8 mouse cellular contexts compared by ENCODE assay signal in the genomic region with DNA sequence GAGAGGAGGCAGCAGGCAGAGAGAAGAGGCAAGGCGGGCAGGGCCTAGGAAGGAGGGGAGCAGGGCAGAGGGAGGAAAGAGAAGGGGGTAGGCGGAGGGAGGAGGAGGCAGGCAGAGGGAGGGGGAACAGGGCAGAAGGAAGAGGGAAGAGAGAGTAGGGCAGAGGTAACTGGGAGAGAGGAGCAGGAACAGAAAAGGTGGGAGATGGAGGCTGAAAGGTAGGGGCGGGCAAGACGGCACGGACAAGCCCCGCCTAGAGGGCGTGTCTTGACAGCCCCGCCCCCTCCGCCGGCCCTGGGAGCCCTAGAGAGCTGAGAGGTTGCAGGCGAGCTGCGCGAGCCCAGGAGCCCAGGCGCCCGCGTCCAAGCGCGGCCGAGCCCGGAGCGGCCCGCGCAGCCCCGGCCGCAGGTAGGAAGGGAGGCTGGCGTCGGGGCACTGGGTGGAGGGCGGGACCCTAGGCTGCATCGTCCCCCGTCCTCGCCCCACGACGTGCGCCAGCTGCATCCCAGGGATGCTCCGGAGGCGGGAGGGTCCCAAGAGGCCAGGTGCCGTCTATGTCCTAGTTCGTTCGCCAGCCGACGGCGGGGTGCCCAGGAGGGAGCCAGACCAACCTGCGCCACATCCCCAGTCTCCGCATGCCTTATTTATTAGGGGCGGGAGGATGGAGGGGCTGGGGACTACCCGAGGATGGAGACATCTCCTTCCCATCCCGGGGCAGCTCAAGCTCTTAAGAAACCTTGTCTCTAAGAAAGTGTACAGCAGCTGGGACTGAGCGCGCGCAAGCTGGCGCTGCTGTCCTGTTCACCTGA. TPM values are rescaled to one million over a fixed set of nuclear protein-coding genes. Genes with fewer than 3 reads are reported as not detected.
DNase-seq lines count a peak whose midpoint lies in the region; ATAC-seq and TF ChIP-seq lines count a peak whose summit lies in the region.

A gene (plus strand): TSS at position 167 of the 809 bp plus-strand sequence.

- no peaks in the 10 kb centered on the region for H3K36me3 ChIP-seq in E14TG2a.4 (ENCODE audit: insufficient read depth, low read length)
- no peaks in the 10 kb centered on the region for H3K36me3 ChIP-seq in forebrain, embryonic 10.5 days (replicated peaks)
- H3K36me3 ChIP-seq in hindbrain, postnatal 0 days (ENCODE audit: insufficient read depth, low read length) = no peaks in the 10 kb centered on the region

- no peaks in the 10 kb centered on the region for H3K9me3 ChIP-seq in E14TG2a.4 (ENCODE audit: low read length)
- H3K9me3 ChIP-seq in forebrain, embryonic 10.5 days = no peaks in the 10 kb centered on the region
- no peaks in the 10 kb centered on the region for H3K9me3 ChIP-seq in hindbrain, postnatal 0 days (ENCODE audit: low read length)

- peak within 1 kb of the TSS; percentile 87 for H3K9ac ChIP-seq in hindbrain, postnatal 0 days (replicated peaks; ENCODE audit: low read length)

- H3K4me3 ChIP-seq in E14TG2a.4 (replicated peaks; ENCODE audit: low read length) = peak within 1 kb of the TSS; percentile 78
- H3K4me3 ChIP-seq in forebrain, embryonic 10.5 days = peak within 1 kb of the TSS; percentile 54
- peak within 1 kb of the TSS; percentile 76 for H3K4me3 ChIP-seq in hindbrain, postnatal 0 days (ENCODE audit: low read length)
- H3K4me3 ChIP-seq in left cerebral cortex, adult 2 months = peak within 1 kb of the TSS; percentile 60

- H3K4me1 ChIP-seq in E14TG2a.4 (replicated peaks; ENCODE audit: low read depth, low read length) = peaks cover 47% of the 10 kb centered on the region
- H3K4me1 ChIP-seq in forebrain, embryonic 10.5 days = peaks cover 35% of the 10 kb centered on the region
- peaks cover 28% of the 10 kb centered on the region for H3K4me1 ChIP-seq in hindbrain, postnatal 0 days (ENCODE audit: insufficient read depth, low read length)

- H3K27ac ChIP-seq in forebrain, embryonic 10.5 days = peak within 1 kb of the TSS; percentile 77
- H3K27ac ChIP-seq in hindbrain, postnatal 0 days = peak within 1 kb of the TSS; percentile 88
- H3K27ac ChIP-seq in left cerebral cortex, adult 2 months = peak within 1 kb of the TSS; percentile 86

- TF ChIP-seq CTCF in E14TG2a.4 (conservative IDR thresholded peaks at IDR 0.05; ENCODE audit: low read length) = no peak
- no peak for TF ChIP-seq CTCF in hindbrain, postnatal 0 days (IDR thresholded peaks at IDR 0.05; ENCODE audit: low read depth)
- no peak for TF ChIP-seq CTCF in left cerebral cortex, adult 2 months (IDR thresholded peaks at IDR 0.05)

- DNase-seq in adrenal gland, postnatal 10 days = peak; percentile 76
- DNase-seq in forebrain, embryonic 10.5 days (ENCODE audit: extremely low spot score, low spot score) = peak; percentile 71
- DNase-seq in hindbrain, postnatal 0 days (ENCODE audit: low spot score) = peak; percentile 91
- peak; percentile 61 to 82 for DNase-seq in left cerebral cortex, adult 2 months (ENCODE audit: extremely low spot score in 1 of 2, low spot score in 2 of 2)
- DNase-seq in lung, postnatal 25 days (ENCODE audit: low spot score) = peak; percentile 21
- peak; percentile 59 to 70 for DNase-seq in right cerebral cortex, adult 2 months (ENCODE audit: low spot score in 2 of 2)
- DNase-seq in T-cell, adult 2 months (ENCODE audit: low spot score) = no peak

- intact Hi-C loops in left cerebral cortex, adult 2 months (cut with DNase I) = no loop called here

- ATAC-seq in hindbrain, postnatal 0 days = peak; percentile 91

- H3K4me2 ChIP-seq in hindbrain, postnatal 0 days (ENCODE audit: low read depth, low read length) = peak within 1 kb of the TSS; percentile 72

- H3K27me3 ChIP-seq in E14TG2a.4 (ENCODE audit: insufficient read depth, low read length) = peaks cover 70% of the 10 kb centered on the region
- peaks cover 78% of the 10 kb centered on the region for H3K27me3 ChIP-seq in forebrain, embryonic 10.5 days (ENCODE audit: poor library complexity, severe bottlenecking)
- no peaks in the 10 kb centered on the region for H3K27me3 ChIP-seq in hindbrain, postnatal 0 days (ENCODE audit: insufficient read depth, low read length)

- under 1% methylated on average over 51 of the region's 51 CpGs for WGBS in forebrain, embryonic 10.5 days
- WGBS in hindbrain, postnatal 0 days = under 1% methylated on average over 50 of the region's 51 CpGs

RNA-seq across cellular contexts. Expression of the gene that starts here (rescaled TPM):
- under 1 TPM; 0.06 to 0.27 TPM for total RNA-seq in adrenal gland, postnatal 10 days (2021)
- 3.2 and 5.1 TPM in 2 replicates for polyA plus RNA-seq in forebrain, embryonic 10.5 days (2016; fragmentation: Nextera tagmentation; extraction: Ambion mirVana)
- 433 and 470 TPM in 2 replicates for total RNA-seq in hindbrain, postnatal 0 days (2014; rRNA removed)
- 176 and 177 TPM in 2 replicates for polyA plus RNA-seq in hindbrain, postnatal 0 days (2015; fragmentation: Nextera tagmentation; extraction: Ambion mirVana)
- total RNA-seq in left cerebral cortex, adult 2 months (2021) = 100 to 1,000 TPM; 292 to 305 TPM

Comparison
In these comparisons a context has a peak if more than half of its experiments do, and no peak if none do; other contexts are left out.
1. RNA of the gene that starts here (total RNA-seq): 433 to 470 TPM in hindbrain, postnatal 0 days and 292 to 305 TPM in left cerebral cortex, adult 2 months; 0.06 to 0.27 TPM in adrenal gland, postnatal 10 days; every median in the first group is over 100 times any median in the second.
2. RNA of the gene that starts here (polyA plus RNA-seq): 176 to 177 TPM in hindbrain, postnatal 0 days; 3.2 to 5.1 TPM in forebrain, embryonic 10.5 days; every median in the first group is over 10 times any median in the second.
3. Peak in DNase-seq in adrenal gland, postnatal 10 days; RNA of the gene not detected or under 1 TPM.
4. Peak in every context shown above with its lines, with median percentiles within 50 percentile points of each other: H3K4me3 ChIP-seq and H3K27ac ChIP-seq.